Mouse (Mus musculus) effector memory CD4-positive, alpha-beta T cell, adult 5 months (primary cell): Measurements from ENCODE around the gene Maats1. TPM values are rescaled to one million over a fixed set of nuclear protein-coding genes. Genes with fewer than 3 reads are reported as not detected.

ENCODE experiments used
- polyA plus RNA-seq: library from polyadenylated mRNA; unstranded; fragments of 100-300 nt; shearing (Covaris generic); gene quantifications from one replicate; pipeline ENCODE4 v1.2.1, GENCODE M21; 2017

The Maats1 gene
- not detected for polyA plus RNA-seq

DNA sequence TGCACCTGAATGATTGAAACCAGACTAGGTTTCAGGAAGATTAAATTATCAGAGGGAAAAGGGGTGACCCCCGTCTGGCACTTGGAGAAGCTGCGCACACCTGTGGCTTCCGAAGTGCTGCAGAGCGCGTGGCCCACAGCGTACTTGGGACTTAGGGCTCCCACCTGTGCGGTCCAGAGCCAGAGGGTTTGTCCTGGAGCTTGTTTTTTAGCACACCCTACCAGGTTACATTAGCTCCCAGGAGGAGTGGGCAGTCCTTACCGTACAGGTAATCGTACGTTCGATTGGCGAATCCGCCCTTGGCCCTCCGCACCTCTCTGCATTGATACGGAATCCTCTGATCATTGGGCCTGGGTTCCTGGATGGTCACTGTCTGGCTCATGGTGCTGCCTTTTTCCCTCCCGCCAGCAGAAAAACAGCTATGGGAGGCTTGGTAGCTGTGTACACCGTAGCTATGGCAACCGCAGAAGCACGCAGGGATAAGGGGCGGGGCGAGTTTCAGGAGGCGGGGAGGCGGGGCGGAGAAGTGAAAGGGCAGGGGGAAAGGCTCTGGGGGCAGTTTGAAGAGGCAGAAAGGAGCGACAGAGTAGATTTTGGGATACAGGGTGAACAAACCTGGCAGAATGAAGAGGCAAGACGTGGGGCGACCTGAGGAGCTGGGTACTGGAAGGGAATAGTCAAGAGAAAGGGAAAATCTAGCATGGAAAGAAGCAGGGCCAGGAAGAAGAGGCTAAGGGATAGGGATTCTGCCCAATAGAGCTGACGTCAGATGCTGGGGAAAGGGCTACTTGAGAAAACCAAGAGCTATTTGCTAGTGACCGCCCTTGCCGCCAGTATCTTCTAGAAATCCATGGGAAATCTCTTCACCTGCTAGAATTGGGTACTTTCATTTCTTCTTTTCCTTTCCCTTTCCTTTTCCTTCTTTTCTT is at the start of gene Maats1:
Gene Maats1, minus strand, starts transcription at position 748 of the 929 bp plus-strand sequence.

DNA sequence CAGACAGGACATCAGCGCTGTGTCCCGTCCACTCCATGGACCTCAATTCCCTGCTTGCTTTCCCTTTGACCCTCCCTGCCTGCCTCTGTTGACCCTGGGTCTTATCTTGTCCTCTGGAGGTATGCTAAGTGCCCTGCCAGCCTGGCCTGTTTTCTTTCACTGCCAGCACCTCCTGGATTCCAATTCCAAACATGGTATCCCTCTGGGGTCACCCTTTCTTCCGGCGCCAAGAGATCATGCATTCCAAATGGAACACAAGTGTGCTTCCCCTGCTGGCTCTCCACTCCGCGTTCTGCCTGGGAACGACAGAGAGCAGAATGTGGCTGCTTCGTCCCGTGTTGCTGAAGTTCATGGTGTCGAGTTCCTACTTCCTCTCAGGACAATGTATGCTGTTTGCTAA is 20.0 kb upstream of the Maats1 start, which contains the start of gene Popdc2:
Gene Popdc2, plus strand, starts transcription at position 277 of the 400 bp plus-strand sequence.

GRCm38 (mm10) chr16:38346529-38347325 is 4.8 kb upstream of the Maats1 start, which contains the start of the genes Cox17 and Gm21987:
TSS of gene Cox17 (plus strand) at chr16:38346991.
TSS of gene Gm21987 (plus strand) at chr16:38347040.

DNA sequence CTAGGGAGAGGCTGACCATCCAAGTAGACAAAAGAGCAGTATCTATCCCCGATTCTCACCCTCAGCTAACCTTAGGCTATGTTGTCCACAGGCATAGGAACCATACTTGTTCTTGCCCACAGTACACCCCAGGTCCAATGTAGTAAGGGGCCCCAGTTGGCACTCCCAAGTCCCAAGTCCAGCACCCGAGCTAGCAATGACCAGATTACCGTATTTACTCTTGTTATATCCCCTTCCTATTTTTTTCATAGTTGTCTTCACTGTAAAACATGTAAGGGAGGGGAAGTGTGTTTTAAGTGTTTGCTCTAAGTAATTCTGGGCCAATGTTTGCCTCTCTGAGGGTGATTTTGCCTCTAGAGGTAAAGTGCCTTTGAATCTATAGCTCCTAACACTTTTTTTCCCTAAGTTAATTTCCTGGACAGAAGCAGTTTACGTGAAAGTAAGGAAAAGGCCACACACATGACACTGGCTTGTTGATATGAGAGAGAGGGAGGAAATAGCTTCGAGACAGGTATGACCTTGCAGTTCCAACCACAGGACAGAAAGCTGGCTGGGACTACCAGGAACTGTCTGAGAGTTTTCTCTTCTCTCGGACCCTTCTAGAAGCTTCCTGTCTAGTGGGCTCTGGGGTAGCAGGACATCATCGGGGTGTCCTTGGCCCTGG is 47.1 kb downstream of the Maats1 start, which contains the start of gene Nr1i2:
Gene Nr1i2, minus strand, starts transcription at position 140 of the 664 bp plus-strand sequence.

Other genes with a start within 250 kb of the Maats1 start
- gene Nr1i2, start 47.3 kb downstream of the Maats1 start, polyA plus RNA-seq = not detected
- gene Cox17, start 4.8 kb upstream of the Maats1 start, polyA plus RNA-seq = 202 TPM
- gene Gm21987, start 4.9 kb upstream of the Maats1 start, polyA plus RNA-seq = not detected
- gene Popdc2, start 20.1 kb upstream of the Maats1 start, polyA plus RNA-seq = 6.8 TPM
- gene Pla1a, start 91.0 kb upstream of the Maats1 start, polyA plus RNA-seq = 0.19 TPM
- gene Adprh, start 110.6 kb upstream of the Maats1 start, polyA plus RNA-seq = 49.2 TPM
- gene Cd80, start 113.4 kb upstream of the Maats1 start, polyA plus RNA-seq = 2.8 TPM
- 3.9 TPM for gene Timmdc1, start 180.5 kb upstream of the Maats1 start, polyA plus RNA-seq
- 24.5 TPM for gene Poglut1, start 208.1 kb upstream of the Maats1 start, polyA plus RNA-seq
- 55.3 TPM for gene Tmem39a, start 216.6 kb upstream of the Maats1 start, polyA plus RNA-seq